Mouse (Mus musculus): ENCODE data around the gene Tspan33.
"Not testable (repeated sequence)": the region's sequence is repeated elsewhere in the genome, so short reads cannot be mapped to it uniquely, and the experiment has no call there.

Gene Tspan33

DNA sequence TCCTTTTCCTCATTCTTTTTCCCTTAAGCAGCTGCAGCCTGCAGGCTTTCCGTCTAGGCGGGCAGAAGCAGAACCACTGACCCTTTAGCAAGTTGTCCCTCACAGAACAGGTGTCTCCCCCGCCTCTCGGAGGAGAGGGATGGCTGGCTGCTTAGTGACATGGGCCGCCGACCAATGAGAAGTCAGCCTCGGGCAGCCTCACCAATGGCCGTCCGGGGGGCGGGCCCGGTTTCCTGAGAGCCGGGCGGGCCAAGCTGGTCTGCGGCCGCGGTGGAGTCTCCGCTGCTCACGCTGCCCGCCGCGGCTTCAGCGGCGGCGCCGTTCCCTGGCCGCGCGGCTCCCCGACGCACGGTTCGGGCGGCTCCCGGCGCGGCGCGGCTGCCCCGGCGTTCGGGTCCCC is at the start of gene Tspan33:
Gene Tspan33 (plus strand): TSS at position 270 of the 400 bp plus-strand sequence.
- no peak for DNase-seq (ENCODE audit: extremely low read depth, low read depth, low spot score)

DNA sequence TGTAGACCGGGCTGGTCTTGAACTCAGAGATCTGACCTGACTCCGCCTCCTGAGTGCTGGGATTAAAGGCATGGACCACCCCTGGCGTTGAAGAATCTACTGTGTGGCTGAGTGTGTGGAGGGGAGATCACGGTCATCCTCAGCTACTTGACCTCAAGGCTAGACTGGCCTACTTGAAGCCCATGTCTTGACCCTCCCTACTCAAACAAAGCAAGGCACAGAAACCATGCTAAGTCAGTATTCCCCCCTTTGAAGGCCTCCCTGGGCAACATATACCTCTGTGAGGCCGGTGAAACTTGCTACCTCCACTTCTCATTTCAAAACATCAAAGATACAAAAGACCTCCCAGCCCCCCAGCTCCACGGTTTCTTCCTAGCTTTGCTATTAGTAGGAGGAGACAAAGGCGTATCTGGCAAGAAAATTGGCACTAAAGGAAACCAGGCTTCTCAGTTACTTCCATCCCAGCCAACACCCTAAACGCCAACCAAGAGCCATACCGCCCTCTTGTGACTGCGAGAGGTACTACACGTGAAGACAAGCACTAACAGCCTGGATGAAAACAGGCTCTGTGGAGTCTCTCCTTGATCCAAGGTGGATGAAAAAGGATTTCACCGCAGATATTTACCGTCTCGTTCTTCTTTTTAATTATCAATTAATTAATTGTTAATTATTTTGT is 44.4 kb upstream of the Tspan33 start:
- DNase-seq (ENCODE audit: extremely low read depth, low read depth, low spot score) = no peak

GRCm38 (mm10) chr6:29650170-29650549 is 43.9 kb upstream of the Tspan33 start:
- no peak for DNase-seq (ENCODE audit: extremely low read depth, low read depth, low spot score)

DNA sequence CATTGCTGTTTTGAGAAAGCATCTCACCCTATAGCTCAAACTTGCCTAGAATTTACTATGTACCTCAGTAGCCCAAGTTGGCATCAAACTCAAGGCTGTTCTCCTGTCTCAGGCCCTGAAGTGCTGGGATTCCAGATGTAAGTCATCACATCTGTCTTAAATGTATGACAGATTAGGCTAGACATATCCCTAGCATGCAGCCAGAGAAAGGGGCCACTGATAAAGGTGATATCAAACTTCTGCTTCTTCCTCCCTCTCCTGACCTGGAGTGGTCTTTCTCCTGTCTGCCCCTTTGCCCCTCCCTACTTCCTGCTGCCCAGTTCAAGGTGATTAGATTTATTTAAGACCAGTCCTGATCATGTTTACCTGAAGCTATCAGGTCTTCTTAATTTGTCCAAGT is 40.8 kb upstream of the Tspan33 start:
- no peak for DNase-seq (ENCODE audit: extremely low read depth, low read depth, low spot score)

DNA sequence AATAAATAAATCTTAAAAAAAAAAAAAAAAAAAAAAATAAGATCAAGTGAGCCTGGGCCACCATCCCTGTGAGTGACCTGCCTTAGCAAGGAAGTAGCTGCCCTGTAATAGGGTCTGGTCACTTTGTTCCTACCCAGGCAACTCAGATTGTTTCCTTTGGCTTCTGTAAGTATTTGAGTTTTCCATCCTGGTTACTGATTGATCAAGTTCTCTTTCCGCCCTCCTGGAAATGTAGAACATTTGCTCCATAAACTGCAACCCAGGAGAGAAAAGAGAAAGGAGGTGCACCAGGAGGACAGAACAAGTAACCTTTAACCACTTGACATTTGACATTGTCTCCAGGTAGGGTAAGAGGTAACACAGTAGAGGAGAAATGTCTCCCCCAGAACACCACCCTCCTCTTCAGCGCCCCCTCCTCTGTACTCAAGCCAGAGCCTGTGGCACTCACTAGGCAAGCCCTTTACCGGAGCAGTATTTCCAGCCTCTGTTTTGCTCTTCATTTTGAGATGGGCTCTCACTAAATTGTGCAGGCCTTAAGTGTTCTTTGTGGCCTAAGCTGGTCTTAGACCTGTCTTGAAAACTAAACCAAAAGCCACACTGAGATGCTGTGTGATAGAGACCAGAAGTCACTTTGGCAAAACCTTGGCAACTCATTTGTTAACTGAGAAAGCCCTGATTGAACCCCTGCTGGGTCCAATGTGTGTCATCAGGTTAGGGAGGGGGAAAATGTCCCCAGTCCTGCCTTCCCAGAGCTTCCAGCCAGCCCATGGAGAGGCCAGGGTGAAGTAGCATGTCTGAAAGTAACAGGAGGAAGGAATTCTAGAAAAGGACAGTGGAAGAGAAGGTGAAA is 35.2 kb upstream of the Tspan33 start:
- DNase-seq (ENCODE audit: extremely low read depth, low read depth, low spot score) = no peak

GRCm38 (mm10) chr6:29659964-29660363 is 34.1 kb upstream of the Tspan33 start:
- DNase-seq (ENCODE audit: extremely low read depth, low read depth, low spot score) = no peak

- DNase-seq (ENCODE audit: extremely low read depth, low read depth, low spot score) = no peak
Measured at GRCm38 (mm10) chr6:29660662-29661307, 33.2 kb upstream of the Tspan33 start.

- DNase-seq (ENCODE audit: extremely low read depth, low read depth, low spot score) = no peak
Measured at GRCm38 (mm10) chr6:29667266-29667665, 26.8 kb upstream of the Tspan33 start.

DNA sequence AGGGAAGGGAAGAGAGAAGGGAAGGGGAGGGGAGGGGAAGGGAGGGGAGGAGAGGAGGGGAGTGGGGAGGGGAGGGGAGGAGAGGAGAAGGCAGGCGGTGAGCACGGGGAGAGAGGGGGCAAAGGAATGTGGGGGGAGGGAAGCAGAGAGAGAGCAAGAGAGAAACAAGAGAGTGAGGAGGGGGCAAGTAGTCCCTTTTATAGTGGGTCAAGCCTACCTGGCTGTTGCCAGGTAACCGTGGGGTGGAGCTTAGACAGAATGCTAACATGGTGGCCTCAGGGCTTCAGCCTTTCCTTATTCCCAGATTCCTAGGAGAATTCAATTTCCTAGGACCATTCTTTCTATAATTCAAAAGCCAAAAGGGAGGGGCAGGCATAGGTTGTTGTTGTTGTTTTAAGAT is 22.3 kb upstream of the Tspan33 start:
- no peak for DNase-seq (ENCODE audit: extremely low read depth, low read depth, low spot score)

- no peak for DNase-seq (ENCODE audit: extremely low read depth, low read depth, low spot score)
Measured at GRCm38 (mm10) chr6:29672563-29673411, 21.2 kb upstream of the Tspan33 start.

- DNase-seq (ENCODE audit: extremely low read depth, low read depth, low spot score) = no peak
Measured at GRCm38 (mm10) chr6:29673739-29674138, 20.3 kb upstream of the Tspan33 start.

GRCm38 (mm10) chr6:29679947-29680550 is 14.0 kb upstream of the Tspan33 start:
- not testable (repeated sequence) for DNase-seq (ENCODE audit: extremely low read depth, low read depth, low spot score)

GRCm38 (mm10) chr6:29681853-29682252 is 12.2 kb upstream of the Tspan33 start:
- DNase-seq (ENCODE audit: extremely low read depth, low read depth, low spot score) = no peak

DNA sequence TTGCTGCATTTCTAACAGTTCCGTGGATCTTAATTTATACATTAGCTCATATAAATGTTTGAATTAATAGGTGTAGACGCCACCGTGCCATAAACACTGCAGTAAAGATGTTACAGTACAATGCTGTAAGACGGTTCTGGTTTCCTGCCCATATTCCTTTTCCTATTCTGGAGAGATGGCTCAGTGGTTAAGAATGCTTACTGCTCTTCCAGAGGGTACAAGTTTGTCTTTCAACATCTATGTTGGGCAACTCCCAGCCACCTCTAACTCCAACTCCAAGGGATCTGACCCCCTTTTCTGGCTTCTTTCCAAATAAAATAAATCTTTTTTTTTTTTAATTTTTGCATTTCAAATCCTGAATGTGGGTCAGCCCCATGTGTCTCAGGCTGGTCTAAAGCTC is 9.3 kb upstream of the Tspan33 start:
- peak; percentile 23 for DNase-seq (ENCODE audit: extremely low read depth, low read depth, low spot score)

DNA sequence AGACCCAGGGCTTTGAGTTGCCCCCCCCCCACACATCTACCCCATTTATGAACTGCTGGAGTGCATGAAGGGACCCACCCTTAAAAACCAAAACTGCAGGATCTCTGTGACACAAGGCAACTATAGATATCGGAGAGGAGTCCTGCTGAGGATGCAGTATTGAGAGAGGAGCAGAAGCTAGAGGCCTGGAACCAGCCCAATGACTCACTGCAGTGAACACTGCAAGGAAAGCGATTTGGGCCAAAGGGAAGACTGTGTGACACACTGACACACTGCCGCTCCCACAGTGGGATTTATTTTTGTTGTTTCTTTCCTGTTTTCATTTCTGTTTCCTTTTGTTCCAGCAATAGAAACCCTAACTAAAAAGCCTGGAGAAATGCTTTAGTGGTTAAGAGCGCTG is 8.1 kb upstream of the Tspan33 start:
- no peak for DNase-seq (ENCODE audit: extremely low read depth, low read depth, low spot score)

GRCm38 (mm10) chr6:29689458-29689857 is 4.6 kb upstream of the Tspan33 start:
- DNase-seq (ENCODE audit: extremely low read depth, low read depth, low spot score) = no peak

- no peak for DNase-seq (ENCODE audit: extremely low read depth, low read depth, low spot score)
Measured at GRCm38 (mm10) chr6:29694375-29695289, 610 bp downstream of the Tspan33 start.

- no peak for DNase-seq (ENCODE audit: extremely low read depth, low read depth, low spot score)
Measured at GRCm38 (mm10) chr6:29695290-29695674, 1.3 kb downstream of the Tspan33 start.

DNA sequence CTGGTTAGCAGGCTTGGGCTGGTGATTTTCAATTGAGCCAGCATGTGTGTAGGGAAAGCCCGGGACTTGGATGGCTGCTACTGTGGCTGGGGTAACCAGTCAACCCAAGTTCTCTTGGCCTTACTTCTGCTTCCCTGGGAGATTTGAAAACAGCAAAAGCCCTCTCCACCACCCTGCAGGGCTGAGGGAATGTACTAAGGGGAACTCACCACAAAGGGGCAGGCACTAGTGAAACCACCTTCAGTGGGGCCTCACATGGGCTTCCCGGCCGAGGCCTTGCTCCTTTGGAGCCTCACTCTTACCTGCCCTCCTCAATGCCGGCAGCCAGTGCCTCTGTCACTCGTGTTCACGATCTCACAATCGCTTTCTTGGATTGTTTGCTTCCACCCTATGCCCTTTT is 2.0 kb downstream of the Tspan33 start:
- no peak for DNase-seq (ENCODE audit: extremely low read depth, low read depth, low spot score)

DNA sequence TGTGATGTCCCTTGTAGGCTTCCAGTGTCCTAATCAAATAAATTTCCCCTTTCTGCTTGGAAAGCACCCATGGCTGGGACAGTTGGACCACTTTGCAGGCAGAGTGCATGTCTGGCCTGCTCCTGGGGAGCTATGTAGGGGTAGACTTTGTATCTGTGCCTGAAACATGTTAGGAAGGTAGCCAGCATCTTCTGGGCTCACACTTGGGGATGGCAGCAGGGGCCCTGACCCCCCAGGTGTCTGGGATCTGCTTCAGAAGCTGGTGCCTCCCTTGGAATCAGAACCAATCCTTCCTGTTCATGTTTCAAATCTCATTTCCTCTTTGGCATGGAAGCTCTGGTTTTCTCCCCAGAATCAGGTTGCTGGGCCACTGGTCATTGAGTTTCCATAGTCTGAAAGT is 3.1 kb downstream of the Tspan33 start:
- DNase-seq (ENCODE audit: extremely low read depth, low read depth, low spot score) = no peak
